In the genomic region with DNA sequence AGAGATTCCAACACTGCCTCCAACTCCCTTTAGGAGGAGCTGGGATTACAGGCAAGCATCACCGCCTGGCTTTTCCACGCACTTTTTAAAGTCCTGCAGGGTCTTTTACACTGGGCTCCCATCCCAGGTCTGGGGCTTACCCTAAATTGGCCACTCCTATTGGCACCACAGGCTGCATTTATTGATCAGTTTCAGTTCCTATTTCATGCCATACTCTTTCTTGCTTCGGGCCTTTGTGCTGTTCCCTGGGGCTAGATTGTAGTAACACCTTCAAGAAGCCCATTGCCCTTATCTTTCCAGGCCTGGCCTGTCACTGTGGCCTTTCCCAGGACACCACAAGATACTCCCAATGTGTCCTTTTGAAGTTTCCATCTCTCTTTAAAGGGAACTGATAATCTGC, we compare ENCODE assay signal across 24 mouse cellular contexts. TPM values are rescaled to one million over a fixed set of nuclear protein-coding genes. Genes with fewer than 3 reads are reported as not detected.
DNase-seq lines count a peak whose midpoint lies in the region; ATAC-seq and TF ChIP-seq lines count a peak whose summit lies in the region.
"Had no signal": no experiment of that assay in that cellular context is flagged by ENCODE, and none has a peak within 500 bp of the region (broad histone marks: within the 10 kb centered on the region; RNA-seq: fewer than 3 reads in every experiment).

No protein-coding gene starts in this region.

- ATAC-seq in heart, embryonic 15.5 days (replicated peaks; ENCODE audit: insufficient number of reproducible peaks, insufficient read depth, low FRiP score, low read depth), result no peak
- no peak for ATAC-seq in stomach, embryonic 14.5 days (ENCODE audit: insufficient number of reproducible peaks, insufficient read depth, low FRiP score, low read depth)
- ATAC-seq in stomach, postnatal 0 days (ENCODE audit: low FRiP score, low TSS enrichment), result no peak
- ATAC-seq: activated CD4-positive, CD25-positive, alpha-beta regulatory T cell, adult 4 months; CD4-positive, CD25-positive, alpha-beta regulatory T cell, adult 4 months; forebrain, embryonic 15.5 days; midbrain, embryonic 15.5 days had no signal

- H3K4me1 ChIP-seq in heart, embryonic 15.5 days (replicated peaks), result peaks cover 6% of the 10 kb centered on the region; the same call in 1 of the 2 replicates
- H3K4me1 ChIP-seq in stomach, embryonic 14.5 days (ENCODE audit: control insufficient read depth, insufficient read depth, low read length), result peaks cover 38% of the 10 kb centered on the region
- peaks cover 9% of the 10 kb centered on the region for H3K4me1 ChIP-seq in stomach, postnatal 0 days (replicated peaks; ENCODE audit: control insufficient read depth, insufficient read depth)
- H3K4me1 ChIP-seq: forebrain, embryonic 15.5 days; midbrain, embryonic 15.5 days had no signal

- peak overlapping the region; percentile 78; the same call in 1 of the 2 replicates for H3K27ac ChIP-seq in gastrocnemius, adult 2 months
- H3K27ac ChIP-seq in heart, embryonic 15.5 days, result peak overlapping the region; percentile 86
- peak overlapping the region; percentile 95; the same call in 1 of the 2 replicates for H3K27ac ChIP-seq in stomach, embryonic 14.5 days (ENCODE audit: low read length)
- H3K27ac ChIP-seq in stomach, postnatal 0 days (replicated peaks), result no peak overlapping the region
- H3K27ac ChIP-seq: forebrain, embryonic 15.5 days; liver, embryonic 13.5 days; midbrain, embryonic 15.5 days had no signal

- 60% methylated on average over 3 of the region's 3 CpGs for WGBS in heart, embryonic 15.5 days
- 50% methylated on average over 3 of the region's 3 CpGs for WGBS in stomach, embryonic 14.5 days
- WGBS in stomach, postnatal 0 days, result 62% methylated on average over 3 of the region's 3 CpGs

- no peak overlapping the region for H3K4me2 ChIP-seq in heart, embryonic 15.5 days
- H3K4me2 ChIP-seq in stomach, embryonic 14.5 days (replicated peaks; ENCODE audit: low read depth, low read length), result no peak overlapping the region
- no peak overlapping the region for H3K4me2 ChIP-seq in stomach, postnatal 0 days (replicated peaks; ENCODE audit: low read depth)
- H3K4me2 ChIP-seq: embryonic facial prominence, embryonic 13.5 days; forebrain, embryonic 15.5 days; limb, embryonic 12.5 days; liver, embryonic 13.5 days; midbrain, embryonic 15.5 days had no signal

- no peak overlapping the region for H3K9ac ChIP-seq in heart, embryonic 15.5 days
- H3K9ac ChIP-seq in stomach, embryonic 14.5 days (replicated peaks; ENCODE audit: low read depth, low read length), result no peak overlapping the region
- no peak overlapping the region for H3K9ac ChIP-seq in stomach, postnatal 0 days (ENCODE audit: low read length)
- H3K9ac ChIP-seq: embryonic facial prominence, embryonic 13.5 days; forebrain, embryonic 15.5 days; limb, embryonic 12.5 days; liver, embryonic 13.5 days; midbrain, embryonic 15.5 days had no signal

- H3K9me3 ChIP-seq in heart, embryonic 15.5 days (replicated peaks), result no peaks in the 10 kb centered on the region
- no peaks in the 10 kb centered on the region for H3K9me3 ChIP-seq in stomach, embryonic 14.5 days (ENCODE audit: control insufficient read depth, low read depth, low read length)
- H3K9me3 ChIP-seq in stomach, postnatal 0 days (ENCODE audit: control insufficient read depth, low read length), result no peaks in the 10 kb centered on the region
- H3K9me3 ChIP-seq: embryonic facial prominence, embryonic 13.5 days; forebrain, embryonic 15.5 days; G1E; limb, embryonic 12.5 days; liver, embryonic 13.5 days; midbrain, embryonic 15.5 days had no signal

- no peak overlapping the region for H3K4me3 ChIP-seq in gastrocnemius, adult 2 months
- no peak overlapping the region for H3K4me3 ChIP-seq in heart, embryonic 15.5 days
- H3K4me3 ChIP-seq in stomach, embryonic 14.5 days (ENCODE audit: low read depth, low read length), result no peak overlapping the region
- no peak overlapping the region for H3K4me3 ChIP-seq in stomach, postnatal 0 days (ENCODE audit: low read depth, low read length)
- H3K4me3 ChIP-seq: embryonic facial prominence, embryonic 13.5 days; forebrain, embryonic 15.5 days; limb, embryonic 12.5 days; liver, embryonic 13.5 days; midbrain, embryonic 15.5 days; myocyte had no signal

- H3K27me3 ChIP-seq in heart, embryonic 15.5 days, result no peaks in the 10 kb centered on the region
- no peaks in the 10 kb centered on the region for H3K27me3 ChIP-seq in stomach, embryonic 14.5 days (ENCODE audit: control insufficient read depth, insufficient read depth, low read length)
- H3K27me3 ChIP-seq in stomach, postnatal 0 days (ENCODE audit: control insufficient read depth, insufficient read depth, low read length), result no peaks in the 10 kb centered on the region
- H3K27me3 ChIP-seq: embryonic facial prominence, embryonic 13.5 days; forebrain, embryonic 15.5 days; liver, embryonic 13.5 days; midbrain, embryonic 15.5 days had no signal

- TF ChIP-seq CTCF in gastrocnemius, adult 2 months (IDR thresholded peaks at IDR 0.05), result no peak
- TF ChIP-seq CTCF in stomach, postnatal 0 days (IDR thresholded peaks at IDR 0.05; ENCODE audit: low read depth), result no peak

- intact Hi-C loops in gastrocnemius, adult 2 months (cut with DNase I), result no loop called here
- intact Hi-C loops in heart, postnatal 14 days (cut with DNase I), result no loop called here

- DNase-seq in gastrocnemius, adult 2 months, result no peak
- no peak for DNase-seq in gastrocnemius, postnatal 10 days
- no peak for DNase-seq in heart, postnatal 14 days
- no peak for DNase-seq in stomach, postnatal 0 days (ENCODE audit: low spot score)
- DNase-seq in left cerebral cortex, adult 8-10 months (ENCODE audit: low spot score in 2 of 2), result no peak
- no peak for DNase-seq in adrenal gland, adult 8-10 months
- DNase-seq: adrenal gland, postnatal 14 days; cerebellum, adult 11 months; cerebellum, postnatal 10 days; gastrocnemius, postnatal 36 days; kidney, postnatal 36 days; layer of hippocampus, adult 9-11 months; liver, embryonic 13.5 days; lung, postnatal 10 days had no signal

- no peak for TF ChIP-seq EP300 in stomach, postnatal 0 days (optimal IDR thresholded peaks at IDR 0.05)

- H3K36me3 ChIP-seq in heart, embryonic 15.5 days, result no peaks in the 10 kb centered on the region
- no peaks in the 10 kb centered on the region for H3K36me3 ChIP-seq in stomach, embryonic 14.5 days (ENCODE audit: control insufficient read depth, insufficient read depth, low read length)
- no peaks in the 10 kb centered on the region; the same call in 1 of the 2 replicates for H3K36me3 ChIP-seq in stomach, postnatal 0 days (ENCODE audit: control insufficient read depth, insufficient read depth, low read length)
- H3K36me3 ChIP-seq: embryonic facial prominence, embryonic 13.5 days; forebrain, embryonic 15.5 days; limb, embryonic 12.5 days; liver, embryonic 13.5 days; midbrain, embryonic 15.5 days had no signal

RNA-seq across cellular contexts. Expression of gene Dock9, which starts 18.0 kb away (rescaled TPM):
- 10 to 100 TPM; 15.3 to 21.4 TPM for total RNA-seq in gastrocnemius, adult 2 months (2021)
- 10 to 100 TPM; 28.3 to 35.0 TPM for total RNA-seq in gastrocnemius, postnatal 10 days (2021)
- polyA plus RNA-seq in heart, embryonic 15.5 days (2015; fragmentation: Nextera tagmentation; extraction: Ambion mirVana), result 4.4 and 6.5 TPM in 2 replicates
- 10 to 100 TPM; 41.2 to 45.2 TPM for total RNA-seq in heart, postnatal 14 days (2021)
- 25.3 and 28.0 TPM in 2 replicates for polyA plus RNA-seq in stomach, embryonic 14.5 days (2014; fragmentation: Nextera tagmentation; extraction: Ambion mirVana)
- 6.4 and 7.3 TPM in 2 replicates for polyA plus RNA-seq in stomach, postnatal 0 days (2015; fragmentation: Nextera tagmentation; extraction: Ambion mirVana)
- total RNA-seq in left cerebral cortex, adult 8-10 months (2022), result 10 to 100 TPM; 80.7 to 83.1 (median 81.8) TPM
- 10 to 100 TPM; 26.1 to 41.7 (median 33.0) TPM for total RNA-seq in adrenal gland, adult 8-10 months (2022)
